In genomic region chr1:21266766-21267165, GRCm38 (mm10) we compare ENCODE assay signal across 15 mouse cellular contexts.
"Had no signal": no experiment of that assay in that cellular context is flagged by ENCODE, and none has a peak within 500 bp of the region (broad histone marks: within the 10 kb centered on the region; RNA-seq: fewer than 3 reads in every experiment).

No protein-coding gene starts in this region.

- ATAC-seq: liver, embryonic 12.5 days had no signal

- H3K4me3 ChIP-seq: left cerebral cortex, adult 2 months; limb, embryonic 15.5 days; liver, embryonic 12.5 days; midbrain, embryonic 10.5 days; myocyte; neural tube, embryonic 15.5 days had no signal

- H3K4me2 ChIP-seq: limb, embryonic 15.5 days; liver, embryonic 12.5 days; lung, embryonic 14.5 days; neural tube, embryonic 15.5 days had no signal

- H3K27me3 ChIP-seq: limb, embryonic 15.5 days; liver, embryonic 12.5 days; neural tube, embryonic 15.5 days had no signal

- H3K27ac ChIP-seq: left cerebral cortex, adult 2 months; limb, embryonic 15.5 days; liver, embryonic 12.5 days; midbrain, embryonic 10.5 days; neural tube, embryonic 15.5 days had no signal

- H3K9me3 ChIP-seq: limb, embryonic 15.5 days; liver, embryonic 12.5 days; midbrain, embryonic 10.5 days; neural tube, embryonic 15.5 days had no signal

- H3K9ac ChIP-seq: limb, embryonic 15.5 days; liver, embryonic 12.5 days; lung, embryonic 14.5 days; neural tube, embryonic 15.5 days had no signal

- H3K36me3 ChIP-seq: limb, embryonic 15.5 days; liver, embryonic 12.5 days; midbrain, embryonic 10.5 days; neural tube, embryonic 15.5 days had no signal

- DNase-seq: kidney, postnatal 10 days; kidney, postnatal 4 days; lung, embryonic 14.5 days; lung, postnatal 10 days; lung, postnatal 4 days; midbrain, embryonic 14.5 days; right cerebral cortex, adult 18-20 months; thymus, adult 2 months; thymus, postnatal 25 days had no signal
